Mouse (Mus musculus) cerebral cortex, adult 2 months (tissue): Measurements from ENCODE around the gene Ssc5d.

Experiments
- WGBS: fragments of 180-500 bp; shearing (Covaris S2); methylation state at CpG from one replicate; pipeline ENCODE4 v1.1.7; 2018; 5-methylcytosine and 5-hydroxymethylcytosine counted together

Ssc5d gene

DNA sequence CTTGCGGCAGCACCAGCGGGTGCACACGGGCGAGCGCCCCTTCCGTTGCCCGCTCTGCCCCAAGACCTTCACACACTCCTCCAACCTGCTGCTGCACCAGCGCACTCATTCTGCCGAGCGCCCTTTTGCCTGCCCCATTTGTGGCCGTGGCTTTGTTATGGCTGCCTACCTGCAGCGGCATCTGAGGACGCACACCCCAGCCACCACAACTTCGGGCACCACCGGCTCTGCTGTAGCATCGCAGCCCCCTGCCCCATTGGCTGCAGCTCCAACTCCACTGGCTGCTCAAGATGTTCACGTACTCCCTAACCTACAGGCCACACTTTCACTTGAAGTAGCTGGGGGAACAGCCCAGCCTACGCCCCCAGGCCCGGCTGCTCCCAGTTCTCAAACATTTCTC is 5.1 kb upstream of the Ssc5d start:
- 90% methylated on average over 19 of the region's 19 CpGs for WGBS

GRCm38 (mm10) chr7:4920976-4921823 is 4.4 kb upstream of the Ssc5d start:
- WGBS: 53% methylated on average over 23 of the region's 23 CpGs

- WGBS: 13% methylated on average over 8 of the region's 8 CpGs
Measured at GRCm38 (mm10) chr7:4921824-4922482, 3.6 kb upstream of the Ssc5d start, which contains the start of gene Nat14. Nat14 (plus strand) TSS chr7:4922028.

DNA sequence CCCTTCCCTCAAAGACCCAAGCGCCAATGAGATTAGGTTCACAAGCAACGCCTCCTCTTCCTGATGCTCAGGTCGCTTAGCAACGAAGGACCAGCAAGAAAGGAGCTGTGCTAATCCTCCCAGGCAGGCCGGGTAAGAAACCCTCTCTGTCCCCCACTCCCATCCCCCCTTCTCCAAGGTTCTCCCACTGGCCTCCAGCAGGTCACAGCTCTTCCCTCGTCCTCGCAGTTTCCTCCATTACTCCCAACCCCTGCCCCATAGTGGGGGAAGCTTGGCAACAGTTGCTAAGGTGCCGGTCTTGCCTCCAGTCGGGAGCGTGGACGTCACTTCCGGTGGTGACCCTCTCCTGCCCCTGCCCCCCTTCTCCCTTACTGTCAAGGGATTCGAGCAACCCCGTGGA is 3.1 kb upstream of the Ssc5d start:
- WGBS: under 1% methylated on average over 14 of the region's 14 CpGs

DNA sequence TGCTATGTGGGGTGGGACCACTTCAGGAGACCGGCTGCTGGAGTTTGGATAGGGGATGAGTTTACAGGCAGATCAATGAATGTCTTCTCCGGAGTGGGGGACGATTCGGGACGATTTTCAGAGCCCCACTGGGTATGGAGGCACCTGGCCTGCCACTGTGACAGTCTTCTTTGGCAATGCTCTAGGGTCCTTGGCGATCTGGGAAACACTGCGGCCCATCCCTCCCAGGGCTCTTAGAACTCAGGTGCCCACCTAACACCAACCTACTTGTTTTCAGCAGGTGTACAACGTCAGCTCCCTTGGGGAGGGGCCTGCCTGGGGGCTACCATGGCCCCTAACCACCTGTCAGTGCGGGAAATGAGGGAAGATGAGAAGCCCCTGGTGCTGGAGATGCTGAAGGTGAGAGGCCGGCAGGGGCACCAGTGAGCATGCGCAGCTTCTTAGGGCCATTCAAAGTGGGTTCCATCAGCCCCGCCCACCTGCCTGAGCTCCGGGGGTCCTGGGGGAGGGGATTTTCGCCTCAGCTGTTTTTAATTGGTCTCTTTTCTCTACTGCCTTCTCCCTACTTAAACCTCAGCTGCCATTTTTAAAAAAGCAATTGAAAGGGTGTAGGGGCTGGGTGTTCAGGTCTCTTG is 2.5 kb upstream of the Ssc5d start:
- under 1% methylated on average over 14 of the region's 14 CpGs for WGBS

- 4% methylated on average over 37 of the region's 37 CpGs for WGBS
Measured at GRCm38 (mm10) chr7:4923586-4924364, 1.8 kb upstream of the Ssc5d start.

GRCm38 (mm10) chr7:4924483-4924882 is 1.1 kb upstream of the Ssc5d start:
- under 1% methylated on average over 4 of the region's 4 CpGs for WGBS

DNA sequence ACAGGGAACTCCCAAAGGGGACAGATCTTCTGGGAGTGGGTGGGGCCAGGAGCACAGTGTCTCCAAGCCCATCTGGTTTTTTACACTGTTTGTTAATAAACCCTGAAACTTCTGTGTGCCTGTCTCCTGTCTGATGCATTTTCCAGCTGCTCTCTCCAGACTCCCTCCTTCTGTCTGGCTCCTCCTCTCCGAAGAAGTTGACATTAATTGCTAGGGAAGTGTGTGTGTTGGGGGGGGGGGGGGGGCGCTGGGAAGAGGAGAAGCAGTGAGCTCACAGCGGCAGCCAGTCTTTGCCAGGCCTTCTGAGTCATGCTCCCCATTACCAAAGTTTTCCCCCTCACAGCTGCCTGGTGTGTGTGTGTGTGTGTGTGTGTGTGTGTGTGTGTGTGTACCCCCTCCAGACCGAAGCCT is 689 bp upstream of the Ssc5d start:
- 0% methylated on average over 3 of the region's 4 CpGs for WGBS

DNA sequence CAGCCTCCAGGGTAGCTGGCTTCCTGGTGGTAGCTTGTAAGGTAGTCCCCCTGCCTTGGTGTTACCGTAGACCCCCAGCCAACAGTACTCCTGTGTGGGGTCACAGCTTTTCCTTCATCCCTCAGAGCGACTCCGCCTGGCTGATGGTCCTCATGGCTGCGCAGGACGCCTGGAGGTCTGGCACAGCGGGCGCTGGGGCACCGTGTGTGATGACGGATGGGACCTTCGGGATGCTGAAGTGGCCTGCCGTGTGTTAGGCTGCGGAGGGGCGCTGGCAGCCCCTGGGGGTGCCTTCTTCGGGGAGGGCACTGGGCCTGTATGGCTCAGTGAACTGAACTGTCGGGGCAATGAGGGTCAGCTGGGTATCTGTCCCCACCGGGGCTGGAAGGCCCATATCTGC is 1.3 kb downstream of the Ssc5d start:
- WGBS: 89% methylated on average over 16 of the region's 16 CpGs

- 77% methylated on average over 8 of the region's 8 CpGs for WGBS
Measured at GRCm38 (mm10) chr7:4927711-4928110, 2.1 kb downstream of the Ssc5d start.

GRCm38 (mm10) chr7:4928323-4928722 is 2.7 kb downstream of the Ssc5d start:
- 87% methylated on average over 17 of the region's 17 CpGs for WGBS

DNA sequence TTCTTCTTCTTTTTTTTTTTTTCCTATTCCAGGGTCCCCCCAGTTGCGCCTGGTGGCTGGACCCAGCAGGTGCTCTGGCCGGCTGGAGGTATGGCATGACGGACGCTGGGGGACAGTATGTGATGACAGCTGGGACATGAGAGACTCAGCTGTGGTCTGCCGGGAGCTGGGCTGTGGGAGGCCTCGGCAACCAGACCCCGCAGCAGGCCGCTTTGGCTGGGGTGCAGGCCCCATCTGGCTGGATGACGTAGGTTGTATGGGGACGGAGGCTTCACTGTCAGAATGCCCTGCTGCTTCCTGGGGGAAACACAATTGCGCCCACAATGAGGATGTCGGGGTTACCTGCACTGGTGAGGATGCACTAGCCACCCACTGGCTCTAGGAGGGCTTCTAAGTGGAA is 7.5 kb downstream of the Ssc5d start:
- 83% methylated on average over 12 of the region's 12 CpGs for WGBS

DNA sequence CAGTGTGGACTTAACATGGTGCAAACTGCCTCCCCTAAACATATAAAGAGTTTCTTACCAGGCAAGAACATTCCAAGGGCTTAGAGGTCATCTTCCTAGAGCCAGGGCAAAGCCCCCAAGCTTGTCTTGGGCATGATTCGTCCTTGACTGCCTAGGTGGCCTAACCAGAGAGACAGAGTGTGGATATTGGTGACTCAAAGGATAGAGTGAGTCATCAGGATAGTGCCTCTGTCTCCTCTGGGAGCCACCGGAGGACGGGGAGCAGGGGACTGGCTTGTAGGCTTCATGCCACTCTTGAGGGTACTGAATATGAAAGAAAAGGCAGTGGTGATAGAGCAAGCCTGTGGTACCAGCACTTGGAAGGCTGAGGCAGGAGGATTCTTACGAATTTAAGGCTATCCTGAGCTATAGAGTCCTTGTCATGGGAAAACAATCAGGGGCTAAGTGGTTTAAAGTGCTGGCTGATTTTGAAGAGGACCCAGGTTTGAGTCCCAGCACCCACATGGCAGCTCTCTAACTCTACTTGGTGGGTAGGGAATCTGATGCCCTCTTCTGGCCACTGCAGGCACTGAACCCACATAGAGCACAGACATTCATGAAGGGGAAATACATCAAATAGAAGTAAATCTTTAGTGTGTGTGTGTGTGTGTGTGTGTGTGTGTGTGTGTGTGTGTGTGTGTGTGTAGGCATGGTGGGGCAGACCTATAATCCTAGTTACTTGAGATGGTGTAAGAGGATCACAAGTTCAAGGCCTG is 8.8 kb downstream of the Ssc5d start:
- WGBS: 87% methylated on average over 4 of the region's 4 CpGs

DNA sequence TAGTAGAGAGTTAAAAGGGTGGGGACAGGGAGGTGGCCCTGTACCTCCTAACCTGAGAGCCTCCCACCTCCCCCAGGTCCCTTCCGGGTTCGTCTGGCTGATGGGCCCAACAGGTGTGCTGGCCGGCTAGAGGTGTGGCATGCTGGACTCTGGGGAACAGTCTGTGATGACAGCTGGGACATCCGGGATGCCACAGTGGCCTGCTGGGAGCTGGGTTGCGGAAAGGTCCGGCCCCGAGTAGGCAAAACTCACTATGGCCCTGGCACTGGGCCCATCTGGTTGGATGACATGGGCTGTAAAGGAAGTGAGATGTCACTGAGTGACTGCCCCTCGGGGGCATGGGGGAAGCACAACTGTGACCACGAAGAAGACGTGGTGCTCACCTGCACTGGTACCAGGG is 11.2 kb downstream of the Ssc5d start:
- WGBS: 80% methylated on average over 10 of the region's 10 CpGs

GRCm38 (mm10) chr7:4937392-4937791 is 11.8 kb downstream of the Ssc5d start:
- 77% methylated on average over 11 of the region's 11 CpGs for WGBS

DNA sequence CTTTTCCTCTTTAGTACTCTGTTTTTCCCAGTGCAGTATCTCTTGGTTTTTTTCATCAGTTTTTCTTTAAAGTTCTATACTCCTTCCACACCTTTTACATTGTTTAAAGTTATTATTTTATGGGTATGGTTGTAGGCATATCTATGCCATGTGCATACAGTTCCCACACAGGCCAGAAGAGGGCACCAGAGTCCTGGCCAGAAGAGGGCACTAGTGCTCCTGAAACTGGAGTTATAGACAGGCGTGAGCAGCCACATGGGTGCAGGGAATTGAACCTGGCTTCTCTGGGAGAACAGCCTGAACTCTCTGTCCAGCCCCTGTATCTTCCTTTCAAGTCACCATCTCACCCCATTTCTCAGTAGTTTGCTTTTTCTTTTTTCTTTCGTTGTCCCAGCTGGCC is 12.9 kb downstream of the Ssc5d start:
- 48% methylated on average over 2 of the region's 2 CpGs for WGBS

- WGBS: 17% methylated on average over 9 of the region's 9 CpGs
Measured at GRCm38 (mm10) chr7:4940068-4940479, 14.5 kb downstream of the Ssc5d start.

DNA sequence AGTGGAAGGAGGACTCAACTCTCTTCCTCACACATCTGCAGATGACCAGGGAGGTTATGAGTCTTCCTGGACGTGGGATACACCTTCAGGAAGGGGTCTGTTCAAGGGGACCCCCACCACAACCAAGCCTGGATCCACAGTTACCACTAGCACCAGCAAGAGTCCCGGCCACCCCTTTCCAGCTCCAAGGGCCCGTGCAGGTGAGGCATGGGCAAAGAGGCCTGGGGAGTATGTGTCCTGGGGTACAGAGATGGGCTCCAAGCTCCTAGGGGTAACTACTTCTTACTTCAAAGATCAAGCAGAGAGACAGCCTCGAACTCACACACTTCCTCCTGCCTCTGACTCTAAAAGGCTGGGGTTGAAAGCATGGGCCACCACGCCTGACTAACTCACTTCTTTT is 17.1 kb downstream of the Ssc5d start:
- 58% methylated on average over 5 of the region's 5 CpGs for WGBS

GRCm38 (mm10) chr7:4943223-4943815 is 17.7 kb downstream of the Ssc5d start:
- 12% methylated on average over 15 of the region's 15 CpGs for WGBS

DNA sequence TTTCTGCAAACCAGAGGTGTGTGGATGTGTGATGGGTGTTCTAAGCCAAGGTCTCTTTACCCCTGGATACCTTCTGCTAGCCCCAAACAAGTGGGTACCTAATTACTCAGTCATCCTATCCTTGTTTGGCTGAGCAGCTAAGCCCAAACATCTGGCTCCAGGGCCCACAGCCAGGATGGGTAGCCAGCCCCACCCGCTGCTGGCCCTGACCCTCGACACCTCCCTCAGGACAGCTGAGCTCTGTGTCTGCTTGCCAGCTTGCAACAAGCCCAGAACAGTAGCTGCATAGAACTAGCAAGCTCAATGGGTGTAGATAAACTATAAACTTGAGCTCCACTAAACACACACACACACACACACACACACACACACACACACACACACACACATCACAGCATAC is 22.3 kb downstream of the Ssc5d start:
- 32% methylated on average over 2 of the region's 2 CpGs for WGBS

GRCm38 (mm10) chr7:4948386-4948785 is 22.8 kb downstream of the Ssc5d start:
- 73% methylated on average over 6 of the region's 6 CpGs for WGBS
